ENCODE assay signal across 9 mouse cellular contexts in the genomic region with DNA sequence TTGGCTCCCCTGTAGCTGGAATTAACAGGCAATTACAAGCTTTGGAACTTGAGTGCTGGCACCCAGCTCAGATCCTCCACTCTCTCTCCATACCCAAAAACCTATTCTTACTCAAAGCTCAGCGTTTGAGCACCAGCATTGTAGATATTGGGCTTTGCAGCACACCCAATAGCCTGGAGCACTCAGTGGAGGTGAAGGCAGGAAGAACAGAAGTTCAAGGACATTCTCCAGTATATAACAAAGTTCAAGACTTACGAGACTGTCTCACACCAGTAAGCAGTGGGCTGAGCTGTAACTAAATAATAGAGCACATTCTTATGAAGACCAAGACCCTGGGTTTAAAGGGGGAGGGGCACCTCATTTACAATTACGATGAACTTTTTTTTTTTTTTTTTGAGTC. TPM values are rescaled to one million over a fixed set of nuclear protein-coding genes. Genes with fewer than 3 reads are reported as not detected.
DNase-seq lines count a peak whose midpoint lies in the region; ATAC-seq lines count a peak whose summit lies in the region.
"Had no signal": no experiment of that assay in that cellular context is flagged by ENCODE, and none has a peak within 500 bp of the region (broad histone marks: within the 10 kb centered on the region; RNA-seq: fewer than 3 reads in every experiment).

No protein-coding gene starts in this region.

- peak overlapping the region; percentile 78 for H3K4me2 ChIP-seq in lung, embryonic 16.5 days (ENCODE audit: low read depth, low read length)
- peak overlapping the region; percentile 63 for H3K4me2 ChIP-seq in forebrain, embryonic 12.5 days
- peak overlapping the region; percentile 95 for H3K4me2 ChIP-seq in limb, embryonic 13.5 days (replicated peaks)
- H3K4me2 ChIP-seq in stomach, embryonic 15.5 days, result peak overlapping the region; percentile 96

- 59% methylated on average over 3 of the region's 3 CpGs for WGBS in lung, embryonic 16.5 days
- 80% methylated on average over 3 of the region's 3 CpGs for WGBS in forebrain, embryonic 12.5 days
- 57% methylated on average over 3 of the region's 3 CpGs for WGBS in limb, embryonic 13.5 days
- 62% methylated on average over 3 of the region's 3 CpGs for WGBS in stomach, embryonic 15.5 days

- peak overlapping the region; percentile 79 for H3K9ac ChIP-seq in lung, embryonic 16.5 days (ENCODE audit: low read length)
- no peak overlapping the region for H3K9ac ChIP-seq in forebrain, embryonic 12.5 days
- H3K9ac ChIP-seq in limb, embryonic 13.5 days, result peak overlapping the region; percentile 72; the same call in 1 of the 2 replicates
- no peak overlapping the region for H3K9ac ChIP-seq in stomach, embryonic 15.5 days

- no peak for DNase-seq in lung, postnatal 10 days
- no peak for DNase-seq in urinary bladder, postnatal 10 days (ENCODE audit: low spot score)
- no peak for DNase-seq in adrenal gland, adult 18-20 months (ENCODE audit: low spot score in 2 of 2)
- DNase-seq: kidney, adult 18-20 months had no signal

- H3K9me3 ChIP-seq in lung, embryonic 16.5 days (ENCODE audit: control insufficient read depth, low read length), result no peaks in the 10 kb centered on the region
- no peaks in the 10 kb centered on the region for H3K9me3 ChIP-seq in forebrain, embryonic 12.5 days
- H3K9me3 ChIP-seq in limb, embryonic 13.5 days, result no peaks in the 10 kb centered on the region
- no peaks in the 10 kb centered on the region for H3K9me3 ChIP-seq in stomach, embryonic 15.5 days

- H3K4me1 ChIP-seq in lung, embryonic 16.5 days (replicated peaks; ENCODE audit: control insufficient read depth, insufficient read depth, low read length), result peaks cover 37% of the 10 kb centered on the region
- H3K4me1 ChIP-seq in forebrain, embryonic 12.5 days, result peaks cover 34% of the 10 kb centered on the region
- H3K4me1 ChIP-seq in limb, embryonic 13.5 days, result peaks cover 39% of the 10 kb centered on the region
- peaks cover 40% of the 10 kb centered on the region for H3K4me1 ChIP-seq in stomach, embryonic 15.5 days

- H3K27me3 ChIP-seq in lung, embryonic 16.5 days (ENCODE audit: control insufficient read depth, insufficient read depth, low read depth, low read length), result no peaks in the 10 kb centered on the region
- H3K27me3 ChIP-seq in forebrain, embryonic 12.5 days, result peaks cover 27% of the 10 kb centered on the region
- H3K27me3 ChIP-seq in limb, embryonic 13.5 days, result peaks cover 24% of the 10 kb centered on the region
- no peaks in the 10 kb centered on the region for H3K27me3 ChIP-seq in stomach, embryonic 15.5 days (replicated peaks)

- H3K27ac ChIP-seq in lung, embryonic 16.5 days (ENCODE audit: low read length), result no peak overlapping the region
- H3K27ac ChIP-seq in forebrain, embryonic 12.5 days, result no peak overlapping the region
- H3K27ac ChIP-seq in limb, embryonic 13.5 days, result no peak overlapping the region
- H3K27ac ChIP-seq in stomach, embryonic 15.5 days, result no peak overlapping the region

- H3K4me3 ChIP-seq in lung, embryonic 16.5 days (ENCODE audit: low read length), result peak overlapping the region; percentile 68
- peak overlapping the region; percentile 64 for H3K4me3 ChIP-seq in forebrain, embryonic 12.5 days (replicated peaks)
- peak overlapping the region; percentile 65 for H3K4me3 ChIP-seq in limb, embryonic 13.5 days
- peak overlapping the region; percentile 72 for H3K4me3 ChIP-seq in stomach, embryonic 15.5 days (replicated peaks)

- peaks cover 14% of the 10 kb centered on the region for H3K36me3 ChIP-seq in lung, embryonic 16.5 days (ENCODE audit: control insufficient read depth, insufficient read depth, low read length)
- peaks cover 27% of the 10 kb centered on the region for H3K36me3 ChIP-seq in forebrain, embryonic 12.5 days (replicated peaks)
- peaks cover 28% of the 10 kb centered on the region for H3K36me3 ChIP-seq in limb, embryonic 13.5 days
- peaks cover 13% of the 10 kb centered on the region for H3K36me3 ChIP-seq in stomach, embryonic 15.5 days

- no peak for ATAC-seq in lung, embryonic 16.5 days (ENCODE audit: low read depth)
- ATAC-seq in forebrain, embryonic 12.5 days (ENCODE audit: low FRiP score), result no peak
- no peak for ATAC-seq in limb, embryonic 13.5 days (ENCODE audit: low FRiP score, low read depth)
- ATAC-seq in stomach, embryonic 15.5 days (ENCODE audit: insufficient read depth, low FRiP score, low read depth), result no peak

RNA-seq across cellular contexts. Expression of a gene that starts 0.6 kb away (rescaled TPM):
- 88.4 and 90.6 TPM in 2 replicates for polyA plus RNA-seq in lung, embryonic 16.5 days (2015; fragmentation: Nextera tagmentation; extraction: Ambion mirVana)
- polyA plus RNA-seq in forebrain, embryonic 12.5 days (2016; fragmentation: Nextera tagmentation; extraction: Ambion mirVana), result 47.1 and 50.3 TPM in 2 replicates
- polyA plus RNA-seq in limb, embryonic 13.5 days (2015; fragmentation: Nextera tagmentation; extraction: Ambion mirVana), result 65.0 and 66.9 TPM in 2 replicates
- 73.7 and 84.8 TPM in 2 replicates for polyA plus RNA-seq in stomach, embryonic 15.5 days (2015; fragmentation: Nextera tagmentation; extraction: Ambion mirVana)
- total RNA-seq in adrenal gland, adult 18-20 months (2021), result 100 to 1,000 TPM; 153 to 154 TPM

RNA-seq across cellular contexts. Expression of a gene that starts 0.9 kb away (rescaled TPM):
- 49.2 and 50.3 TPM in 2 replicates for polyA plus RNA-seq in lung, embryonic 16.5 days (2015; fragmentation: Nextera tagmentation; extraction: Ambion mirVana)
- 49.3 and 49.7 TPM in 2 replicates for polyA plus RNA-seq in forebrain, embryonic 12.5 days (2016; fragmentation: Nextera tagmentation; extraction: Ambion mirVana)
- polyA plus RNA-seq in limb, embryonic 13.5 days (2015; fragmentation: Nextera tagmentation; extraction: Ambion mirVana), result 45.6 and 48.4 TPM in 2 replicates
- 37.8 and 39.9 TPM in 2 replicates for polyA plus RNA-seq in stomach, embryonic 15.5 days (2015; fragmentation: Nextera tagmentation; extraction: Ambion mirVana)
- 10 to 100 TPM; 23.1 to 23.3 TPM for total RNA-seq in adrenal gland, adult 18-20 months (2021)

RNA-seq across cellular contexts. Expression of a gene that starts 4.5 kb away (rescaled TPM):
- polyA plus RNA-seq in lung, embryonic 16.5 days (2015; fragmentation: Nextera tagmentation; extraction: Ambion mirVana), result 22.0 and 23.1 TPM in 2 replicates
- 3.6 and 4.2 TPM in 2 replicates for polyA plus RNA-seq in forebrain, embryonic 12.5 days (2016; fragmentation: Nextera tagmentation; extraction: Ambion mirVana)
- 15.4 and 17.1 TPM in 2 replicates for polyA plus RNA-seq in limb, embryonic 13.5 days (2015; fragmentation: Nextera tagmentation; extraction: Ambion mirVana)
- polyA plus RNA-seq in stomach, embryonic 15.5 days (2015; fragmentation: Nextera tagmentation; extraction: Ambion mirVana), result 23.8 and 25.4 TPM in 2 replicates
- 100 to 1,000 TPM; 224 to 359 TPM for total RNA-seq in adrenal gland, adult 18-20 months (2021)

RNA-seq across cellular contexts. Expression of a gene that starts 6.3 kb away (rescaled TPM):
- 196 and 206 TPM in 2 replicates for polyA plus RNA-seq in lung, embryonic 16.5 days (2015; fragmentation: Nextera tagmentation; extraction: Ambion mirVana)
- 7.1 and 8.0 TPM in 2 replicates for polyA plus RNA-seq in forebrain, embryonic 12.5 days (2016; fragmentation: Nextera tagmentation; extraction: Ambion mirVana)
- polyA plus RNA-seq in limb, embryonic 13.5 days (2015; fragmentation: Nextera tagmentation; extraction: Ambion mirVana), result 16.8 and 19.8 TPM in 2 replicates
- 92.7 and 122 TPM in 2 replicates for polyA plus RNA-seq in stomach, embryonic 15.5 days (2015; fragmentation: Nextera tagmentation; extraction: Ambion mirVana)
- total RNA-seq in adrenal gland, adult 18-20 months (2021), result not detected

RNA-seq across cellular contexts. Expression of a gene that starts 11.1 kb away (rescaled TPM):
- polyA plus RNA-seq in lung, embryonic 16.5 days (2015; fragmentation: Nextera tagmentation; extraction: Ambion mirVana), result 2.4 and 2.6 TPM in 2 replicates
- polyA plus RNA-seq in forebrain, embryonic 12.5 days (2016; fragmentation: Nextera tagmentation; extraction: Ambion mirVana), result 6.3 and 8.2 TPM in 2 replicates
- polyA plus RNA-seq in limb, embryonic 13.5 days (2015; fragmentation: Nextera tagmentation; extraction: Ambion mirVana), result 8.3 and 10.1 TPM in 2 replicates
- 1.8 and 2.4 TPM in 2 replicates for polyA plus RNA-seq in stomach, embryonic 15.5 days (2015; fragmentation: Nextera tagmentation; extraction: Ambion mirVana)
- total RNA-seq in adrenal gland, adult 18-20 months (2021), result not detected
- total RNA-seq: adrenal gland, postnatal 14 days had no signal

Comparison
In these comparisons a context has a peak if more than half of its experiments do, and no peak if none do; other contexts are left out.
1. H3K9ac ChIP-seq: peak in lung, embryonic 16.5 days (single experiment) and limb, embryonic 13.5 days (single experiment); none in forebrain, embryonic 12.5 days (single experiment) and stomach, embryonic 15.5 days (single experiment).
2. Peak in every context shown above with its lines, with median percentiles within 50 percentile points of each other: H3K4me2 ChIP-seq and H3K4me3 ChIP-seq.